Mouse (Mus musculus) hindbrain, embryonic 10.5 days (tissue): Measurements from ENCODE around the gene Khk. TPM values are rescaled to one million over a fixed set of nuclear protein-coding genes. Genes with fewer than 3 reads are reported as not detected.

Experiments used
- DNase-seq: peaks from one replicate; pipeline ENCODE4 v3.0.0-alpha.2; 2017; ENCODE audit warnings: low spot score
- H3K27ac ChIP-seq: fragments of 300-500 bp; sonication (generic); 2 replicates; pipeline ENCODE4 v1.5.1; 2016; ENCODE audit warnings: mild to moderate bottlenecking, moderate library complexity
- H3K27me3 ChIP-seq: fragments of 300-500 bp; sonication (generic); 2 replicates; pipeline ENCODE4 v1.6.1; 2016; ENCODE audit warnings: mild to moderate bottlenecking; ENCODE audit not compliant: poor library complexity, insufficient read depth, severe bottlenecking
- H3K36me3 ChIP-seq: fragments of 300-500 bp; sonication (generic); 2 replicates; pipeline ENCODE4 v1.6.1; 2016; ENCODE audit warnings: mild to moderate bottlenecking, moderate library complexity
- H3K4me1 ChIP-seq: fragments of 300-500 bp; sonication (generic); replicated peaks from 2 replicates; pipeline ENCODE4 v1.6.1; 2016; ENCODE audit warnings: mild to moderate bottlenecking
- H3K4me3 ChIP-seq: fragments of 300-500 bp; sonication (generic); 2 replicates; pipeline ENCODE4 v1.5.1; 2016; ENCODE audit warnings: mild to moderate bottlenecking, moderate library complexity
- H3K9me3 ChIP-seq: fragments of 300-500 bp; sonication (generic); 2 replicates; pipeline ENCODE4 v1.6.1; 2016; ENCODE audit warnings: mild to moderate bottlenecking, moderate library complexity
- WGBS: fragments of 180-500 bp; shearing (Covaris S2); methylation state at CpG from one replicate; pipeline ENCODE4 v1.1.7; 2016; 5-methylcytosine and 5-hydroxymethylcytosine counted together
- polyA plus RNA-seq: library from polyadenylated mRNA; unstranded; fragments of >200 nt; fragmentation: Nextera tagmentation; extraction: Ambion mirVana; gene quantifications from 2 replicates; pipeline ENCODE4 v1.2.1, GENCODE M21; 2016

Gene Khk
- polyA plus RNA-seq, 1 experiment from 2014 or later = 7.2 TPM

DNA sequence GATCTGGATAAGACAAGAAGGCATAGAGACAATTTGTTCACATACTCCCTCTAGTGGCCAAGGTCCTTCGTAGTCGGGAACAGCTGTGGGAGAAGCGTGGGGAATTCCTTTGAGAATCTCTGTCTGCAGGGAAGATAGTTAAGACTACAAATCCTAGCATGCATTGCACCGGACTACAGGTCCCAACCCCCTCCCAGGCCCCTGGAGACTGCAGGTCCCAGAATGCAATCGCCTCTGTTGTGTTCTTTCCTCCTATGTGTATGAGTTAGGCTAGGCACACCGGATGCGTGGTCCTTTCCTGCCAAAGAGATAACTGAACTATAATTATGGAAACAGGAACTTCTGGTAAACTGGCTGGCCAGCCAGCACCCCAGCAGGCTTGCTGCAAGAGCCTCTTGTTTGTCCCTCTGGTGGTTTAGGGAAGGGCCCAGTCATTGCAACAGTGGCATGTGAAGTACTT lies 5.2 kb upstream of the Khk start:
- DNase-seq = peak; percentile 83
- Histone ChIP-seq H3K4me1 (peaks cover 68% of the 10 kb centered on the region), H3K27ac (peak overlapping the region; percentile 86), H3K27me3 (no peaks in the 10 kb centered on the region; the same call in 1 of the 2 replicates), H3K4me3 (peak overlapping the region; percentile 46), H3K36me3 (peaks cover 36% of the 10 kb centered on the region), H3K9me3 (no peaks in the 10 kb centered on the region)
- WGBS = 8% methylated on average over 7 of the region's 7 CpGs

DNA sequence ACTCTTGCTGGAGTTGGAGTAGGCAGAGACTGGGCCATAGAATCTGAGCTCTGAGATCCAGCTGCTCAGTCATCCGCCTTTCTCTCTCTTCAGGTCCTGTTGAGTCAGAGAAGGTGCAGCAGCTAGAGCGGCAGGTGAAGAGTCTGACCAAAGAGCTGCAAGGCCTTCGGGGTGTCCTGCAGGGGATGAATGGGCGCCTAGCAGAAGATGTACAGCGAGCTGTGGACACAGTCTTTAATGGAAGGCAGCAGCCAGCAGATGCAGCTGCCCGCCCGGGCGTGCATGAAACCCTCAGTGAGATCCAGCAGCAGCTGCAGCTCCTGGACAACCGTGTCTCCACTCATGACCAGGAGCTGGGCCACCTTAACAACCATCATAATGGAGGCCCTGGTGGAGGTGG lies 4.4 kb upstream of the Khk start:
- Histone ChIP-seq H3K27me3 (no peaks in the 10 kb centered on the region; the same call in 1 of the 2 replicates), H3K4me1 (peaks cover 75% of the 10 kb centered on the region), H3K4me3 (no peak overlapping the region), H3K36me3 (peaks cover 36% of the 10 kb centered on the region), H3K27ac (peak overlapping the region; percentile 37; the same call in 1 of the 2 replicates), H3K9me3 (no peaks in the 10 kb centered on the region)
- 95% methylated on average over 9 of the region's 9 CpGs for WGBS
- DNase-seq = no peak

DNA sequence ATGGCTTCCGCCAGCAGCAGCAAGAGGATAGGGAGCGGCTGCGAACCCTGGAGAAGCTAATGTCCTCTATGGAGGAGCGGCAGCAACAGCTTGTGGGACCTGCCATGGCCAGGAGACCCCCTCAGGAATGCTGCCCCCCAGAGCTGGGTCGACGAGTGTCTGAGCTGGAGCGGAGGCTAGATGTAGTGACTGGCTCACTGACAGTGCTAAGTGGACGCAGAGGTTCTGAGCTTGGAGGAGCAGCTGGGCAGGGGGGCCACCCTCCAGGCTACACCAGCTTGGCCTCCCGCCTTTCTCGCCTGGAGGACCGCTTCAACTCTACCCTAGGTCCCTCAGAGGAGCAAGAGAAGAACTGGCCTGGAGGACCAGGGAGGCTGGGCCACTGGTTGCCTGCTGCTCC lies 3.9 kb upstream of the Khk start:
- Histone ChIP-seq H3K9me3 (no peaks in the 10 kb centered on the region), H3K27ac (peak overlapping the region; percentile 37; the same call in 1 of the 2 replicates), H3K4me1 (peaks cover 75% of the 10 kb centered on the region), H3K27me3 (peaks cover under 1% of the 10 kb centered on the region; the same call in 1 of the 2 replicates), H3K4me3 (no peak overlapping the region), H3K36me3 (peaks cover 36% of the 10 kb centered on the region)
- WGBS = 89% methylated on average over 11 of the region's 11 CpGs
- DNase-seq = no peak

DNA sequence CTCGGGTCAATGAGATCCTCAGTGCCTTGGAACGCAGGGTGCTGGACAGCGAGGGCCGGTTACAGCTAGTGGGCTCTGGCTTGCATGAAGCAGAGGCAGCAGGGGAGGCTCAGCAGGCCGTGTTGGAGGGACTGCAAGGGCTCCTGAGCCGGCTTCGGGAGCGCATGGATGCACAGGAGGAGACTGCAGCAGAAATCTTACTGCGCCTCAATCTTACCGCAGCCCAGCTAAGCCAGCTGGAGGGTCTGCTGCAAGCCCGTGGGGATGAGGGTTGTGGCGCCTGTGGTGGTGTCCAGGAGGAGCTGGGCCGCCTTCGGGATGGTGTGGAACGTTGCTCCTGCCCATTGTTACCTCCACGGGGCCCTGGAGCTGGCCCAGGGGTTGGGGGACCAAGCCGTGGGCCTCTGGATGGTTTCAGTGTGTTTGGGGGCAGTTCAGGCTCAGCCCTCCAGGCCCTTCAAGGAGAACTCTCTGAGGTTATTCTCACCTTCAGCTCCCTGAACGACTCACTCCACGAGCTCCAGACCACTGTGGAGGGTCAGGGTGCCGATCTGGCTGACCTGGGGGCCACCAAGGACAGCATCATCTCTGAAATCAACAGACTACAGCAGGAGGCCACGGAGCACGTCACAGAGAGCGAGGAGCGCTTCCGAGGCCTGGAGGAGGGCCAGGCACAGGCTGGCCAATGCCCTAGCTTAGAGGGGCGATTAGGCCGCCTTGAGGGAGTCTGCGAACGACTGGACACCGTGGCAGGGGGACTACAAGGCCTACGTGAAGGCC lies 3.1 kb upstream of the Khk start:
- 0 out of 2 replicates have a peak overlapping the region, but pooled peaks have one; percentile 3 for H3K4me3 ChIP-seq
- DNase-seq = no peak
- H3K27ac ChIP-seq = peak overlapping the region; percentile 13; the same call in 1 of the 2 replicates
- H3K36me3 ChIP-seq = peaks cover 36% of the 10 kb centered on the region
- no peaks in the 10 kb centered on the region for H3K9me3 ChIP-seq
- 86% methylated on average over 31 of the region's 31 CpGs for WGBS
- H3K4me1 ChIP-seq = peaks cover 75% of the 10 kb centered on the region
- peaks cover 6% of the 10 kb centered on the region for H3K27me3 ChIP-seq

DNA sequence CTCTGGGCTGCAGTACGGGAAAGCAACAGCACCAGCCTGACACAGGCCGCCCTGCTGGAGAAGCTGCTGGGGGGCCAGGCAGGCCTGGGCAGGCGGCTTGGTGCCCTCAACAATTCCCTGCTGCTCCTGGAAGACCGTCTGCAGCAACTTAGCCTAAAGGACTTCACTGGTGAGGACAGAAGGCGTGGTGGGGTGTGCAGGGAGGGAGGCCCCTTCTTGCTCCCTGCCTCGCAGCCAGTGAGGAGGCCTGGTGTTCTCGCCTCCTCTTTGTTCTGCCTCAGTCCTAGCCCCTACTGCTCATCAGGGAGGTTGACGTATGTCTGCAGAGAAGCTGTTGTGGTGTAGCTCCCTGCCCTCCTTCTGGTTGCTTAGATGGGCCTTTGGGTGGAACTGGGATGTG lies 2.5 kb upstream of the Khk start:
- no peaks in the 10 kb centered on the region for H3K9me3 ChIP-seq
- peaks cover 36% of the 10 kb centered on the region for H3K36me3 ChIP-seq
- H3K4me3 ChIP-seq = 0 out of 2 replicates have a peak overlapping the region, but pooled peaks have one; percentile 3
- WGBS = 80% methylated on average over 8 of the region's 8 CpGs
- peaks cover 70% of the 10 kb centered on the region for H3K4me1 ChIP-seq
- no peak for DNase-seq
- H3K27ac ChIP-seq = peak overlapping the region; percentile 13; the same call in 1 of the 2 replicates
- peaks cover 12% of the 10 kb centered on the region for H3K27me3 ChIP-seq

DNA sequence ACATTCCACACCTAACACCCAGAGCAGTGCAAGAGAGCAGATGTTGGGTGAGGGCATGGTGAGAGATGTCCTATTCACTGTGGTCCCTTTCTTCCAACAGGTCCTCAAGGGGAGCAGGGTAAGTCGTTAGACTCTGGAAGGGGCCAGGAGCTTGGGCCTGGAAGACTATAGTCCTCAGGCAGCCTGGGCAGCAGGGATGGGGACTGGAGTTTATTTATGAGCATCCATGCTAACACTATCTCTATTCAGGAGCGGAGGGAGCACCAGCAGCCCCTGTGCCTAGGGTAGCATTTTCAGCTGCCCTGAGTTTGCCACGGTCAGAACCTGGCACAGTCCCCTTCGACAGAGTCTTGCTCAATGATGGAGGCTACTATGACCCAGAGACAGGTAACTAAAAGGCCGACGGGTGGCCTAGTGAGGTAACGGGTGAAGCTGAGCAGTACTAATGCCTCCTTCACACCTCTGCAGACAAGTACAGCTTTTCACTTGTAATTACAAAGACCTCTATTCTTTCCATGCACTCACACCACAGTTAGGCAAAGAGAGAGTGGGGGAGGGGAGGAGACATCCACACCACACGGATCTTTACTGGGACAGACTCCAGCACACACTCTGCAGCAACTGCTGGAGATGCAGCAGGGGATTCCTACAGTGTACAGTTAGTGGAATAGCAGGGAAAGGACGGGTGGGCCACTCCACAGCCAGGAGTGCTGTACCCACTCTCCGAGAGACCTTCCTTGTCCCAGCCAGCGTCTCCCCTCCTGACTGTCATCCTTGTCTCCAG lies 1.2 kb upstream of the Khk start:
- H3K27ac ChIP-seq = peak overlapping the region; percentile 46; the same call in 1 of the 2 replicates
- H3K4me1 ChIP-seq = peaks cover 56% of the 10 kb centered on the region
- H3K4me3 ChIP-seq = peak overlapping the region; percentile 57; the same call in 1 of the 2 replicates

DNA sequence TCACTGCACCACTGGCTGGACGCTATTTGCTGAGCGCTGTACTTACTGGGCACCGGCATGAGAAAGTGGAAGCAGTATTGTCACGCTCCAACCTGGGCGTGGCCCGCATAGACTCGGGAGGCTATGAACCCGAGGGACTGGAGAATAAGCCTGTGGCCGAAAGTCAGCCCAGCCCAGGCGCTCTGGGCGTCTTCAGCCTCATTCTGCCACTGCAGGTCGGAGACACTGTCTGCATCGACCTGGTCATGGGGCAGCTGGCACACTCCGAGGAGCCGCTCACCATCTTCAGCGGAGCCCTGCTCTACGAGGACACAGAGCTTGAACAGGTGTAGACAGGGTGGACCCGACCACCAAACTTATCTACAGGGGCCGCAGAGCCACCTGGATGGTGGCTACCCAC lies 610 bp upstream of the Khk start:
- peak overlapping the region; percentile 46; the same call in 1 of the 2 replicates for H3K27ac ChIP-seq

More for the DNA sequence above, 1.2 kb upstream of the Khk start:
- no peak for DNase-seq
- Histone ChIP-seq H3K9me3 (no peaks in the 10 kb centered on the region), H3K27me3 (peaks cover 12% of the 10 kb centered on the region), H3K36me3 (peaks cover 36% of the 10 kb centered on the region)
- 75% methylated on average over 11 of the region's 11 CpGs for WGBS

DNA sequence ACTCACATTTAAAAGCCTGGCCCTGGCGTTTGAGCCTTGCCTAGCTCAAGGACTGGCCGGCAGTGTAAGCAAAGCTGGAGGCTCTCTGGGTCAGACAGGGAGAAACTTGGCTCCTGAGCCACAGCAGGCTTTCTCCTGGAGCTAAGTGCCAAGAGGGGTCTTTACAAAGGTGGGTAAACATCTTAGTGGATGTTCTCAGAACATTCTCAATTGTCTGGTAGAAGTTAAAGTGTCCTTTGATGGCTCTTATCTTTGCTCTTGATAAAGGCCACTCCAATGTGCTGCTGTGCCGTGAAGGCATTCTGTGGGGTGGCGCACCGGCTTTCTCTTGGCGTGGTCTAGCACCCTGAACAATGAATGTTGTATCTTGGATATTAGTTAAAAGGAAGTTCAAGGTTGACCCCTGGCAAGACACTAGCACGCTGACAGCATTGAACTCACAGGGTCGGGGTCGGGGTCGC lies 1.4 kb downstream of the Khk start:
- H3K4me1 ChIP-seq = peaks cover 36% of the 10 kb centered on the region
- H3K27me3 ChIP-seq = peaks cover 12% of the 10 kb centered on the region
- H3K9me3 ChIP-seq = no peaks in the 10 kb centered on the region
- H3K36me3 ChIP-seq = peaks cover 28% of the 10 kb centered on the region
- peak overlapping the region; percentile 57 for H3K4me3 ChIP-seq
- H3K27ac ChIP-seq = 0 out of 2 replicates have a peak overlapping the region, but pooled peaks have one; percentile 40
- WGBS = 71% methylated on average over 10 of the region's 10 CpGs
- DNase-seq = no peak

More for the DNA sequence above, 610 bp upstream of the Khk start:
- peaks cover 36% of the 10 kb centered on the region for H3K36me3 ChIP-seq
- no peaks in the 10 kb centered on the region for H3K9me3 ChIP-seq
- no peak for DNase-seq
- peak overlapping the region; percentile 57 for H3K4me3 ChIP-seq
- 61% methylated on average over 19 of the region's 19 CpGs for WGBS
- H3K4me1 ChIP-seq = peaks cover 50% of the 10 kb centered on the region
- peaks cover 12% of the 10 kb centered on the region for H3K27me3 ChIP-seq

DNA sequence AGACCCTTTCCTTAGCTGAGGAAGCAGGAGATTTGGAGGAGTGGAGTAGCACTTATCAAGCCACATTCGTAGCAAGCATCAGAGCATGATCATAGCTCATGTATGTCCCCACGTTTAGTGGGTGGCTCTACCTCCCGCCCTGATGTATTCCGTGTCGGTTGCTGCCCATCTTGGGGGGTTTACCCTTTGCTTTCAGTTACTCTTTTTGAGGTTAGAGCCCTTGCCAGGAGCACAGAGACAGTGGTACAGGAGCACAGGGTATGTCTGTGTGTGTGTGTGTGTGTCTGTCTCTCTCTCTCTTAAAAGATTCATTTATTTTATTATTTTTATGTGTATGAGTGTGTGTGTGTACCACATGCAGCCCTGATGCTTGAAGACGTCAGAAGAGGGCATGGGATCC lies 1.9 kb downstream of the Khk start:
- 87% methylated on average over 6 of the region's 6 CpGs for WGBS
- H3K9me3 ChIP-seq = no peaks in the 10 kb centered on the region
- H3K27ac ChIP-seq = no peak overlapping the region
- no peak for DNase-seq
- H3K4me1 ChIP-seq = peaks cover 39% of the 10 kb centered on the region
- peaks cover 12% of the 10 kb centered on the region for H3K27me3 ChIP-seq
- H3K4me3 ChIP-seq = no peak overlapping the region
- H3K36me3 ChIP-seq = peaks cover 23% of the 10 kb centered on the region

DNA sequence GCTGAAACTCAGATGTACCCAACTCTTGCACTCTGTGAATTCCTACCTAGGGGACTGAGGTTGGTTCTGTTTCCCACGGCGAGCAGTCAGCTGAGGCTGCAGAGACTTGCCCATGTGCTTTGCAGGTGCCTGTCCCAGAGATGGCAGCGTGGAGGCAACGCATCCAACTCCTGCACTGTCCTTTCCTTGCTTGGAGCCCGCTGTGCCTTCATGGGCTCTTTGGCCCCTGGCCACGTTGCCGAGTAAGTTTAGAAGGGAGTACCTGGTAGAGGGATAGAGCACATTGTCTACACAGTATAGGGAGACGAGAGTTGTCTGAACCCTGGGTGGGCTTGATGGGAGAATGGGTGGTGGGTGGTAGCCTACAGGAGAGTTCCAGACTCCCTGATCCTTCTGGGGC lies 3.4 kb downstream of the Khk start:
- H3K4me1 ChIP-seq = peaks cover 34% of the 10 kb centered on the region
- H3K4me3 ChIP-seq = no peak overlapping the region
- DNase-seq = no peak
- peaks cover 8% of the 10 kb centered on the region for H3K36me3 ChIP-seq
- no peak overlapping the region for H3K27ac ChIP-seq
- WGBS = 83% methylated on average over 8 of the region's 8 CpGs
- H3K27me3 ChIP-seq = peaks cover 12% of the 10 kb centered on the region
- H3K9me3 ChIP-seq = no peaks in the 10 kb centered on the region

DNA sequence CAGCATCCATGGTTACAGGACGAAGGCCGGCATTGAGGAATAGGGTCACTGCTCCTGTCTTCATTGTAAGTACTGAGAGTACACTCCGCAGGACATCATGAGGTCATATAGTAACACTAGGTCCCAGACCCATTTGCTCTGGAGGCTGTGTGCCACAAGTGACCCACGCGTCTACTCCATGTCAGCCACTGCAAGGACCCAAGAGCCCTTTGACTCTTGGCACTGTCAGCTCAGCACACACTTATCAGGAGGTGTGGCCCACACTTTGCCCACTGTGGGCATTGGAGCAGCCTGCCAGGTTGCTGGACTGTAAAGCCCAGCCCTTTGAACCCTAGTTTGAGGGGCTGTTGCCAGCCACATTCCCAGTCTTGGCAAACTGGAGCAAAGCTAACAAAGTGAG lies 4.0 kb downstream of the Khk start:
- Histone ChIP-seq H3K27me3 (peaks cover 12% of the 10 kb centered on the region), H3K4me3 (no peak overlapping the region), H3K27ac (no peak overlapping the region), H3K36me3 (0 out of 2 replicates have a peak, but pooled peaks cover 4% of the 10 kb centered on the region), H3K9me3 (no peaks in the 10 kb centered on the region), H3K4me1 (peaks cover 32% of the 10 kb centered on the region)
- DNase-seq = no peak
- WGBS = 92% methylated on average over 5 of the region's 5 CpGs

DNA sequence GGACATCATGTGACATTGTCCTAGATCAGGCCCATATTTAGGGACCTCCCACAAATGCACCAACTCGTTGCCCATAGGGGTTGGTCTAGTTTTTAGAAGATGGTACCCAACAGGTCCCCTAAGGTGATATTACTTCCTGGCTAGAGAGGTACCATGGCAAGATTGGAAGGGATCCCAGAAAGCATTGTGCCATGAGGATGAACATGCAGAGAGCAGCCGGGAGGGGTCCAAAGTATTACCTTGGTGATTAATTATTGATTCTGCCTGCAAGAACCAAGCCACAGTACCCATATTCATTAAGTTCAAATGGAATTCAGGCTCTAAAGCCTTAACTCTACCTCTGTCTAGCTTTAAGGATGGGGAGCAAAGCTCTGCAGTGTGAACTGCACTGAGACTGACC lies 4.8 kb downstream of the Khk start:
- Histone ChIP-seq H3K27ac (no peak overlapping the region), H3K4me1 (peaks cover 23% of the 10 kb centered on the region), H3K9me3 (no peaks in the 10 kb centered on the region), H3K36me3 (no peaks in the 10 kb centered on the region), H3K4me3 (no peak overlapping the region), H3K27me3 (peaks cover 12% of the 10 kb centered on the region)
- WGBS = 83% methylated on average over 2 of the region's 2 CpGs
- no peak for DNase-seq
